Mouse (Mus musculus) gastrocnemius, postnatal 25 days (tissue): ENCODE measurements around the gene Elf3. TPM values are rescaled to one million over a fixed set of nuclear protein-coding genes. Genes with fewer than 3 reads are reported as not detected.
"Not testable (repeated sequence)": the region's sequence is repeated elsewhere in the genome, so short reads cannot be mapped to it uniquely, and the experiment has no call there.

Experiments used
- DNase-seq: peaks from one replicate; pipeline ENCODE4 v3.0.0; 2022
- total RNA-seq, 2 experiments: library from RNA; stranded (reverse); gene quantifications; 1 replicate in 1 of 2; 2 replicates in 1 of 2; pipeline ENCODE4 v1.2.3; 2021

The Elf3 gene
- total RNA-seq, 2 experiments from 2014 or later: 0.18 TPM; not detected in 1

- DNase-seq: no peak
Observed at GRCm38 (mm10) chr1:135237131-135237851, 21.1 kb downstream of the Elf3 start.

- DNase-seq: no peak
Observed at GRCm38 (mm10) chr1:135234771-135235170, 23.6 kb downstream of the Elf3 start.

- no peak for DNase-seq
Observed at GRCm38 (mm10) chr1:135233961-135234360, 24.4 kb downstream of the Elf3 start.

- not testable (repeated sequence) for DNase-seq
Observed at GRCm38 (mm10) chr1:135231878-135232277, 26.5 kb downstream of the Elf3 start.

GRCm38 (mm10) chr1:135227339-135227950 lies 30.9 kb downstream of the Elf3 start:
- DNase-seq: no peak

GRCm38 (mm10) chr1:135224981-135225604 lies 33.3 kb downstream of the Elf3 start:
- DNase-seq: no peak

GRCm38 (mm10) chr1:135224147-135224546 lies 34.2 kb downstream of the Elf3 start:
- no peak for DNase-seq

- no peak for DNase-seq
Observed at GRCm38 (mm10) chr1:135217607-135218233, 40.6 kb downstream of the Elf3 start.

GRCm38 (mm10) chr1:135213772-135214640 lies 44.4 kb downstream of the Elf3 start:
- no peak for DNase-seq

GRCm38 (mm10) chr1:135210421-135210820 lies 47.9 kb downstream of the Elf3 start:
- no peak for DNase-seq

- DNase-seq: no peak
Observed at GRCm38 (mm10) chr1:135208716-135209115, 49.7 kb downstream of the Elf3 start.

- DNase-seq: no peak
Observed at GRCm38 (mm10) chr1:135206586-135207339, 51.6 kb downstream of the Elf3 start.

GRCm38 (mm10) chr1:135205257-135205656 lies 53.1 kb downstream of the Elf3 start:
- DNase-seq: no peak

GRCm38 (mm10) chr1:135204196-135205126 lies 53.9 kb downstream of the Elf3 start:
- no peak for DNase-seq

Other genes starting within 250 kb of the Elf3 start
- gene Lgr6, start 153.3 kb downstream of the Elf3 start, total RNA-seq: under 1 TPM; 0.51 to 0.54 TPM
- gene Ptpn7, start 125.9 kb downstream of the Elf3 start, total RNA-seq: under 1 TPM; 0.20 to 0.38 TPM
- 10 to 100 TPM; 14.9 to 15.7 TPM for gene Arl8a, start 111.7 kb downstream of the Elf3 start, total RNA-seq
- gene Gpr37l1, start 90.9 kb downstream of the Elf3 start, total RNA-seq: under 1 TPM; 0.59 to 0.83 TPM
- gene Rnpep, start 25.5 kb upstream of the Elf3 start, total RNA-seq: 10 to 100 TPM; 12.0 to 12.9 TPM
- 100 to 1,000 TPM; 282 to 296 TPM for gene Timm17a, start 55.2 kb upstream of the Elf3 start, total RNA-seq
- 10 to 100 TPM in 1 of 2 experiments, 1 to 10 TPM in 1; 3.0 to 10.9 TPM for gene Lmod1, start 66.2 kb upstream of the Elf3 start, total RNA-seq
- gene Shisa4, start 116.7 kb upstream of the Elf3 start, total RNA-seq: 100 to 1,000 TPM; 236 to 261 TPM
- gene Ipo9, start 171.9 kb upstream of the Elf3 start, total RNA-seq: 10 to 100 TPM; 26.0 to 29.0 TPM